Mouse (Mus musculus): ENCODE results near the gene Cdca4.

DNA sequence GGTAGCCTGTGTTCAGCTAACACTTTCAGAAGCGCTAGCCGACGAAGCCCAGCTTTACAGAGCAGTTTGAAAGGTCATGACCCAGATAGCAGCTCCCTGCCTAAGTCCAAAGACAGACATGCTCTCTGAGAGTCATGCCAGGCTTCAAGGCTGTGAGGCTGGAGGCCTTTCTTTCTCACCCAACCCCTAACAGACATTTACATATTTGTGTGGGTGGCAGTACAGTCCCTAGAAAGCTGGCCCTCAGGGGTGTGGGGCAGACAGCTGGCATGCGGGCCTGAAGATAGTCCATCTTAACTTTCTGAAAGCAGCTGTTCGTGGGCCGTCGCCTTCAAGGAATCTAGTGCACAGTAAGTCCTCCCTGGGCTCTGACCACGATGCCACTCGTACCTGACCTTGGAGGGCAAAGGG lies 32.7 kb upstream of the Cdca4 start:
- no peak for TF ChIP-seq CTCF (IDR thresholded peaks at IDR 0.05; ENCODE audit: borderline replicate concordance, control insufficient read depth, extremely low read depth, insufficient read depth, low read length, poor library complexity)
- no peak for TF ChIP-seq POLR2A (IDR thresholded peaks at IDR 0.05; ENCODE audit: control insufficient read depth, extremely low read depth, insufficient read depth, low read length, poor library complexity)

Measured in thymus, adult 2 months (tissue).